ENCODE assay signal across 8 mouse cellular contexts in the genomic region with DNA sequence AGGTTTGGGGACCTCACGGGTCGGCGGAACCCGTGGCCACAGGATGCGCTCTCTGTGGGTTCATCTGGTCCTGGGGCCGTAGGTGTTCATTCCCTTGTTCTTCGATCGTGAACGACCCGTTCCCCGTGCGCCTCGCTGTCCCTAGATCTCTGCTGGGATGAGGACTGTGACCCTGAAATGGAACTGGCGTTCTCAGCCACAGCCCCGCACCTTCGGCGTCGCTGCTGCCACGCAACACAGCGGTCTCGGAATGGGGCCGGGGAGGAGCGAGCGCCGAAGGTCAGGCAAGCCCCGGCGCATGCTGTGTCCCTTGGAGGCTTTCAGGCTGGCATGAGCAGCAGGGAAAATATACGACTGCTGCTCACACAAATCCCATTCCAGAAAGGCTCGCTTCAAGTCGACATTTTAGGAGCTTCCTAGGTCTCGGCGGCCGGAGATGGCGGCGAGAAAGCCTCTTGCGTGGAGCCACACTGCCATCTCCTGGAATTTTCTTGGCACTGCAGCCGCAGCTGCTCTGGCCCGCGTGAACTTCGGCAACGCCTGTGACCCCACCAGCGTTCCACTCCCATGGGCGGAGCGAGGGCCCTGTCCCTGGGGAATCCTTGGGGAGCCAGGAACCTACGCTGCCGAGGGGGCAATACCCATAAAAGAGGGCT. TPM values are rescaled to one million over a fixed set of nuclear protein-coding genes. Genes with fewer than 3 reads are reported as not detected.
DNase-seq lines count a peak whose midpoint lies in the region; ATAC-seq lines count a peak whose summit lies in the region.

Gene Hoxa7 (minus strand): TSS at position 518 of the 656 bp plus-strand sequence.

- H3K27ac ChIP-seq in forebrain, embryonic 10.5 days = no peak within 1 kb of the TSS
- no peak within 1 kb of the TSS for H3K27ac ChIP-seq in heart, embryonic 14.5 days (replicated peaks in 1 of 2; ENCODE audit: control insufficient read depth in 1 of 2, insufficient read depth in 1 of 2, low read depth in 2 of 2, low read length in 2 of 2)
- H3K27ac ChIP-seq in liver, embryonic 12.5 days = no peak within 1 kb of the TSS

- no peaks in the 10 kb centered on the region for H3K36me3 ChIP-seq in forebrain, embryonic 10.5 days (replicated peaks)
- no peaks in the 10 kb centered on the region for H3K36me3 ChIP-seq in heart, embryonic 14.5 days (ENCODE audit: control insufficient read depth, insufficient read depth, low read length)
- no peaks in the 10 kb centered on the region for H3K36me3 ChIP-seq in liver, embryonic 12.5 days
- no peaks in the 10 kb centered on the region for H3K36me3 ChIP-seq in splenic B cell, adult 2 months (ENCODE audit: control insufficient read depth, insufficient read depth, low read length, poor library complexity, severe bottlenecking)

- peaks cover 100% of the 10 kb centered on the region for H3K27me3 ChIP-seq in forebrain, embryonic 10.5 days (ENCODE audit: poor library complexity, severe bottlenecking)
- peaks cover 100% of the 10 kb centered on the region for H3K27me3 ChIP-seq in heart, embryonic 14.5 days (ENCODE audit: control insufficient read depth, insufficient read depth, low read length)
- peaks cover 100% of the 10 kb centered on the region for H3K27me3 ChIP-seq in liver, embryonic 12.5 days (replicated peaks)
- H3K27me3 ChIP-seq in splenic B cell, adult 2 months (ENCODE audit: control insufficient read depth, insufficient read depth, low read length, poor library complexity, severe bottlenecking) = peaks cover 5% of the 10 kb centered on the region

- H3K4me3 ChIP-seq in forebrain, embryonic 10.5 days = peak within 1 kb of the TSS; percentile 53
- H3K4me3 ChIP-seq in heart, embryonic 14.5 days (ENCODE audit: control insufficient read depth in 1 of 2, insufficient read depth in 1 of 2, low read depth in 1 of 2, low read length in 2 of 2) = peak within 1 kb of the TSS; percentile 56 to 61
- H3K4me3 ChIP-seq in liver, embryonic 12.5 days = peak within 1 kb of the TSS; percentile 53

- peak; percentile 82 for DNase-seq in c-Kit-positive CD71-negative TER-119-negative erythroid progenitor cells, embryonic 14.5 days (ENCODE audit: low read depth)
- peak; percentile 85 for DNase-seq in forebrain, embryonic 10.5 days (ENCODE audit: extremely low spot score, low spot score)
- DNase-seq in kidney, postnatal 14 days = peak; percentile 97
- peak; percentile 91 for DNase-seq in naive thymus-derived CD4-positive, alpha-beta T cell, adult 2 months (ENCODE audit: low read depth)
- peak; percentile 90 for DNase-seq in splenic B cell, adult 2 months (ENCODE audit: low read depth, low spot score)

- H3K4me1 ChIP-seq in forebrain, embryonic 10.5 days = peaks cover 29% of the 10 kb centered on the region
- peaks cover 2 to 14% of the 10 kb centered on the region in 2 experiments; a peak in 1 of 4 replicates for H3K4me1 ChIP-seq in heart, embryonic 14.5 days (ENCODE audit: control insufficient read depth in 2 of 2, insufficient read depth in 2 of 2, low read length in 2 of 2)
- H3K4me1 ChIP-seq in liver, embryonic 12.5 days = peaks cover 17% of the 10 kb centered on the region

- ATAC-seq in CD4-positive, CD25-positive, alpha-beta regulatory T cell, adult 4 months = peak; percentile 73
- ATAC-seq in heart, embryonic 14.5 days (ENCODE audit: insufficient number of reproducible peaks, insufficient read depth, low FRiP score, low read depth) = peak; percentile 57
- no peak for ATAC-seq in liver, embryonic 12.5 days

- H3K9me3 ChIP-seq in forebrain, embryonic 10.5 days = no peaks in the 10 kb centered on the region
- H3K9me3 ChIP-seq in heart, embryonic 14.5 days (ENCODE audit: control insufficient read depth, low read length) = no peaks in the 10 kb centered on the region
- no peaks in the 10 kb centered on the region for H3K9me3 ChIP-seq in liver, embryonic 12.5 days (replicated peaks)

- WGBS in forebrain, embryonic 10.5 days = under 1% methylated on average over 46 of the region's 46 CpGs
- 2% methylated on average over 44 of the region's 46 CpGs for WGBS in heart, embryonic 14.5 days
- under 1% methylated on average over 46 of the region's 46 CpGs for WGBS in liver, embryonic 12.5 days (ENCODE audit: insufficient replicate concordance)

- H3K4me2 ChIP-seq in heart, embryonic 14.5 days (ENCODE audit: low read length) = peak within 1 kb of the TSS; percentile 97
- H3K4me2 ChIP-seq in liver, embryonic 12.5 days = peak within 1 kb of the TSS; percentile 74

- H3K9ac ChIP-seq in heart, embryonic 14.5 days (ENCODE audit: low read length) = peak within 1 kb of the TSS; percentile 57
- no peak within 1 kb of the TSS; the same call in 1 of the 2 replicates for H3K9ac ChIP-seq in liver, embryonic 12.5 days

RNA-seq across cellular contexts. Expression of gene Hoxa7, which starts in this region (rescaled TPM):
- polyA plus RNA-seq in CD4-positive, CD25-positive, alpha-beta regulatory T cell, adult 4 months (2017; shearing (Covaris generic)) = not detected
- not detected in 2 replicates for polyA plus RNA-seq in forebrain, embryonic 10.5 days (2016; fragmentation: Nextera tagmentation; extraction: Ambion mirVana)
- polyA plus RNA-seq in heart, embryonic 14.5 days (2014; fragmentation: Nextera tagmentation; extraction: Ambion mirVana) = 0.12 and 0.28 TPM in 2 replicates
- 0.74 and 0.81 TPM in 2 replicates for polyA plus RNA-seq in liver, embryonic 12.5 days (2016; fragmentation: Nextera tagmentation; extraction: Ambion mirVana)

Comparison
In these comparisons a context has a peak if more than half of its experiments do, and no peak if none do; other contexts are left out.
1. Peak in ATAC-seq in CD4-positive, CD25-positive, alpha-beta regulatory T cell, adult 4 months; RNA of the gene not detected or under 1 TPM.
2. Peak in DNase-seq and H3K4me3 ChIP-seq in forebrain, embryonic 10.5 days; RNA of the gene not detected or under 1 TPM.
3. Peak in ATAC-seq, H3K4me3 ChIP-seq, H3K9ac ChIP-seq and H3K4me2 ChIP-seq in heart, embryonic 14.5 days; RNA of the gene not detected or under 1 TPM.